Mouse (Mus musculus) C2C12 (cell line): ENCODE measurements at regions not wholly inside any gene's neighbourhood (a gene's known extent, or its start where the extent isn't known, plus 50 kb on each side); places are given as distances from the start of the nearest gene placed in this dataset.

Experiments used
- CEBPB ChIP-seq: IDR thresholded peaks from one replicate; pipeline ENCODE4 v1.6.1; 2011; ENCODE audit warnings: low read depth, mild to moderate bottlenecking, control low read depth, moderate library complexity
- CTCF ChIP-seq: IDR thresholded peaks from one replicate; pipeline ENCODE4 v1.5.1; 2011; ENCODE audit not compliant: control insufficient read depth, insufficient read depth, insufficient read length
- FOSL1 ChIP-seq: IDR thresholded peaks from one replicate; pipeline ENCODE4 v1.8.0; 2011; ENCODE audit warnings: mild to moderate bottlenecking, low read length; ENCODE audit not compliant: poor library complexity, insufficient read depth, severe bottlenecking
- MAX ChIP-seq: IDR thresholded peaks from one replicate; pipeline ENCODE4 v1.6.1; 2011; ENCODE audit warnings: mild to moderate bottlenecking, control low read depth
- MYOD1 ChIP-seq: IDR thresholded peaks from one replicate; pipeline ENCODE4 v1.6.1; 2011; ENCODE audit warnings: low read depth; ENCODE audit not compliant: control insufficient read depth, insufficient read length
- MYOG ChIP-seq: IDR thresholded peaks from one replicate; pipeline ENCODE4 v1.6.1; 2011; ENCODE audit not compliant: control insufficient read depth, insufficient read length; ENCODE audit errors: extremely low read depth
- USF1 ChIP-seq: IDR thresholded peaks from one replicate; pipeline ENCODE4 v1.6.1; 2011; ENCODE audit warnings: low read depth, mild to moderate bottlenecking, control low read depth, moderate library complexity

DNA sequence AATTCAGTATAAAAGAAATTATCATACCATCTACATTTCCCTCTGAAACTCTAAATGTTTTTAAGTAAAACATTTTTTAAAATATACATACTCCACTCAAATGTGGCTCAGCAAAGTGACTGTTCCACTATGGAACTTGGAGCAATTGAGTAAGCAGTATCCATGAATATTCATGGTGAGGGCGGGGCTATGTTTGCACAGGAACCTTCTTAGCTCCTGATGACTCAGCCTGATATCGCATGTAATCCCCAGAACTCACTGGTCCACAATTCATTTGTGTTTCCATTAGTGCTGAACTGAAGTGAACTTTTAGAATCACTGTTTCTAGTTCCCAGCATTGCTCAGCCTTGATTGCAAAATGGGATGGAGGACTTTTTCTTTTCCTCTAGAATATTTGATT is 454.2 kb upstream of the 1700008P02Rik start:
- TF ChIP-seq CTCF: no peak
- TF ChIP-seq USF1: no peak
- TF ChIP-seq MAX: no peak
- no peak for TF ChIP-seq FOSL1
- no peak for TF ChIP-seq CEBPB
- TF ChIP-seq MYOD1: no peak
- no peak for TF ChIP-seq MYOG
